Mouse (Mus musculus) lung, postnatal 4 days (tissue): ENCODE data around the gene Wdr11.

Experiments used
- DNase-seq, 2 experiments: peaks; one replicate each; pipeline ENCODE4 v3.0.0; 2021

The Wdr11 gene

GRCm38 (mm10) chr7:129653791-129654271, 62.2 kb downstream of the Wdr11 start:
- DNase-seq, result peak; percentile 77 to 86

GRCm38 (mm10) chr7:129654923-129655322, 63.3 kb downstream of the Wdr11 start:
- peak in 1 of 2 experiments; percentile 53 for DNase-seq

- no peak for DNase-seq
Measured at GRCm38 (mm10) chr7:129655604-129656226, 64.1 kb downstream of the Wdr11 start.

GRCm38 (mm10) chr7:129657867-129658266, 66.2 kb downstream of the Wdr11 start:
- DNase-seq, result no peak

GRCm38 (mm10) chr7:129659755-129660154, 68.1 kb downstream of the Wdr11 start:
- DNase-seq, result no peak

- no peak for DNase-seq
Measured at GRCm38 (mm10) chr7:129660546-129660945, 68.9 kb downstream of the Wdr11 start.

- DNase-seq, result no peak
Measured at GRCm38 (mm10) chr7:129662051-129662789, 70.6 kb downstream of the Wdr11 start.

GRCm38 (mm10) chr7:129663781-129664505, 72.3 kb downstream of the Wdr11 start:
- peak in 1 of 2 experiments; percentile 45 for DNase-seq

GRCm38 (mm10) chr7:129665411-129665810, 73.7 kb downstream of the Wdr11 start:
- DNase-seq, result no peak

- peak; percentile 45 to 69 for DNase-seq
Measured at GRCm38 (mm10) chr7:129665921-129666320, 74.3 kb downstream of the Wdr11 start.

- no peak for DNase-seq
Measured at GRCm38 (mm10) chr7:129666526-129666925, 74.9 kb downstream of the Wdr11 start.

GRCm38 (mm10) chr7:129670280-129670679, 78.6 kb downstream of the Wdr11 start:
- no peak for DNase-seq

DNA sequence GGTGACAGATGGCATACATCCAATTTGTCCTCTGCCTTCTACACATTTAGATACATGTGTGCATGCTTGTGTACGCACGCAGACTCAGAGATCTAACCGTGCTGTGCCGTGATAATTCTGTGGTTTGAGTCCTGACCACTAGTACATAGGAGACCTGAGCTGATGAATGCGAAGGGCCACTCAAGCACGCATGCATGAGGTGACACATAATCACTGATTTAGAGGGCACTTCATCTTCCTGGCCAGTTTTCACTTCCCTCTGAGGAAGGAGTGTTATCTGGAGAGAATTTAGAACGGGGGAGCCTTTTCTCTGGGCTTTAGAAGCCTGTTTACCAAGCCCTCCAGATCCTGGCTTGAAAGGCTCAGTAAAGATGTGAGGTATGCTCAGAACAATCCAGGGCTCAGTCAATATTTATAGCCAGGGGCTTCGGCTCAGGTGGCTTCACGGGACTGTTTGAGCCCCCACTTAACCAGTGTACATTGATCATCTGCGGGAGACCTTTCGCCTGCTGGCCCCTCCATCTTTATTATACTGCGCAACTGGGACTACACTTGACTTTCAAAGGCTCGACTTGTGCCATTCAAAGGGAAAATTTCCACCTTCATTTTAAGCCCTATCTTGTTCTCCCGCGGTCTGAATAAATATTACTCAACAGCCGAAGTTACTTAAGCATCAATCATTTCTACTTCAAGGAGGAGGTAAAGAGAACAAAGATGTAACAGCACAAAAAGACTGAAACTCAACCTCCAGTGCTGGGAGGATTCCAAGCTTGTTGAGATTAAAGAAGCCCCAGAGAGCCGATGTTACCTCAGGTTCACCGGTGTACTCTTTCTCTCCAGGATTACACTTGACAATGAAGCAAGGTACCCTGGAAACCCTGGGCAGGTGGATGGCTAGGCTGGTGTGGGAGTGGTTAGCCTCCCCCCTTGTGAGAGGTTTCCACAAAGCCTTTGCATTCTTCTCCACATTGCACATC, 80.3 kb downstream of the Wdr11 start:
- peak; percentile 60 to 82 for DNase-seq

DNA sequence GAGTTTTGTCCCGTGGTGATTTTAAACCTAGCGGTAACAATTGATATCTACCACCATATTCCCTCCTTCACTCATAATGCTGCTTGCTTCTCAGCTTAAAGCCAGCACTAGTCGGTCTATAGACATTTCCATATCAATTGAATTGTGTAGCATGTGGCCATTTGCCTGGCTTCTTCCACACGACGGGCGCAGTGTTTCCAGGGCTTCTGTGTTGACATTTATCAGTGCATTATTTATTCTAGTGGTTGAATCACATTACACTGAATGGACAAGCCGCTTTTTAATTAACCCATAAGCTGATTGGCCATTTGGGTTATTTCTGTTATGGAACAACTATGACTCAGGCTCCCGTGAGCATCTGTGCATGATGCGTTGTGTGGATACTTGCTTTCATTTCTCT, 82.1 kb downstream of the Wdr11 start:
- DNase-seq, result no peak

GRCm38 (mm10) chr7:129674558-129674957, 82.9 kb downstream of the Wdr11 start:
- peak in 1 of 2 experiments; percentile 52 for DNase-seq

- no peak for DNase-seq
Measured at GRCm38 (mm10) chr7:129675852-129676251, 84.2 kb downstream of the Wdr11 start.

DNA sequence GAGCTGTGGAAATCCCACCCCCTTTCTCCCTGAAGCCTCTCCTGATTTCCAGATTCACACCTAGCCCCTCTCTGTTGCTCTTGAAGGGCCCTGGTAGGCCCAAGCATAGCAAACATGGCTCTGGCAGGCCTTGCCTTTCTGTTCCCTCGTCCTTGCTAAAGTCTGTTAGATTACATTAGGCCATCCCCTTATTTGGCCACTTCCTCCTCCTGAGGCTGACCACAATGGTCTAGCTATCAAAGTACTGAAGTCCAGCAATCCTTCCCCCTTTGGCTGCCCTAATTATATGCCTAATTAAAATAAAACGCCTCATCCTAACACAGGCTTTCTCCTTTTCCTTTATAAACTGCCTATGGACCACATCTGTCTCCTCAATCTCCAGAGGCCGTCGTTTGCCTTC, 85.5 kb downstream of the Wdr11 start:
- no peak for DNase-seq

DNA sequence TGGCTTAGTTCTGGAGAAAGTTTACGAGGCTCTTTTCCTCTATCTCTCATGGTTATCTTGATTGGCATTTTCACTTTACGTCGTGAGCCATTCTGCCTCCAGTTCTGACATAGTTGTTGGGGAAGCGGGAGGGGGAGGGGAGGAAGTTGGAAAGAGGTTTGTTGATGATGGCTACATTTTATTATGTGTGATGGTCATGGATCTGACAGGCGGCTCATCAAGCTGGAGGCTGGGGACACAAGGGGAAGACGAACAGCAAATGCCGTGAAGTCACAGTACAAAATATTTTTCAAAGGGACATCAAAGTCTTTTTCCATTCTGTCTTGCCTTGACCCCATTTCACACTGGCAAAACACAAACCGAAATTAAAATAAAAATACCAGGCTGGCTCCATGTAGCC, 86.8 kb downstream of the Wdr11 start:
- peak; percentile 65 to 77 for DNase-seq

GRCm38 (mm10) chr7:129678972-129679371, 87.3 kb downstream of the Wdr11 start:
- no peak for DNase-seq

DNA sequence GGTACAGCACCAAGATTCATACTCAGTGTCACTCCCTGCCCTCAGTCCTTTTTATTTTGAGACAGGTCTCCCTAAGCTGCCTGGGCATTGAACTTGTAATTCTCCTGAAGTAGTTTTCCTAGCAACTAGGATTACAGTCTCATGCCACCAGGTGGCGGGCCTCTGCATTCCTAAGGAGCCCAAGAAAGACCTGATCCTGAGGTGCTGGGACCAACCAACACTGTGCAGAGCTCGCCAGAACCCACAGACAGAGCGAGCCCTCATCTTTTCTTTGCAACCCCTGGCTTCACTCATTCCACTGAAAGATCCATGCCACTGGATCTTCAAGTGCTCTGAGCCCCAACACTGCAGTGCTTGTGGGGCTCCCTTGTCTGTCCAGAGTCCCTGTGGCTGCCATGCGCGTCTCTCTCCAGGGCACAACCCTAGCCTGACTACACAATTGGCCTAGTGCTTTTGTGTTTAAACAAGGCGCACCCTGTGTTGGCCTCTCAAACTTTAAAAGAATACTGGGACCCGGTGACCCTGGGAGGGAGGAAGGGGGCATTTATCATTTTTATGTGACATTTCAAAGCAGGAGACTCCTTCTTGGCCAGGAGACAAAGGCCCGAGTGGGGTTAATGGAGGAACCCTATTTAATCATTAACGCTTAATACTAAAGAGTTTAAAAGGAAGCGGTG, 89.0 kb downstream of the Wdr11 start:
- peak; percentile 60 to 63 for DNase-seq

GRCm38 (mm10) chr7:129682525-129682924, 90.9 kb downstream of the Wdr11 start:
- DNase-seq, result no peak

DNA sequence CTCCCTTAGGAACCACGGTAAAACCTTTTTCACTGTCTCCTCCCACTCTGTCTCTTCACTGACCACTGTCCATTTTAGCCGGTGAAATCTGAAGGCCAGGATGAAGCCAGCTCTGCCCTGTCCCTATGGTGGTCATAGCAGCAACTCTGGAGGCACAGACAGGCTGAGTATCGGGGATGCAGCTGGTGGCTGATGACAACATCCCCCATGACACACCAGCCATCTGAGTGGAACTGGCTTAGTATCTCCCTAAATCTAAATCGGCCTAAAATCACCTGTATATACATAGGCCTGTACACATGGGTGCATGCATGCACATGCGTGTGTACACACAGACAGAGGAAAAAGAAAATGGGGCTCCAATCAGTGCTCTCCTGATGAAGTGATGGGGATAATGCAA, 93.7 kb downstream of the Wdr11 start:
- DNase-seq, result no peak
